Mouse (Mus musculus) central nervous system, embryonic 11.5 days (tissue): ENCODE results near the gene Ap3b2. TPM values are rescaled to one million over a fixed set of nuclear protein-coding genes. Genes with fewer than 3 reads are reported as not detected.

Experiments
- polyA plus RNA-seq: library from polyadenylated mRNA; depleted of rRNA; stranded (reverse); fragments of >200 nt; gene quantifications from 2 replicates; pipeline ENCODE4 v1.2.3, GENCODE M21; 2012; rRNA removed

Gene Ap3b2
- polyA plus RNA-seq, result 28.8 and 35.1 TPM in 2 replicates

GRCm38 (mm10) chr7:81493331-81494021 lies at the start of gene Ap3b2:
Gene Ap3b2, minus strand, starts transcription at chr7:81493925.

DNA sequence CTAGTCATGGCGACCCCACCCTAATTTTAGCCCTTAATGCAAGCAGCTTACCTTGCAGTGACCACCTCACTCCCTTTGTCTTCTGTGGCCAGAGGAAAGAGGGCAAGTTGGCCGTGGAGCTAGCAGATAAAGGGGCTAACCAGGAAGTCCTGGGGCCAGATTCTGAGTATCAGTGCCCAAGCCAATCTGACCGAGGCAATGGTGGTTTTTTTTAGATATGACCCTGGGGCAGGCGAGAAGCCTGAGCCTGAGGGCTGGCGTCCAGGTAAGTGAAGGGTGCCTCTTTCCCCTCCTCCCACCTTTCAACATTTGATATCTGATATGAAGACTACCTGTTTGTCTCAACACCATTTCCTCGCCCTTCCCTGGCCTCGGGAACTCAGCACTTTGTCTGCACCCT lies 4.5 kb upstream of the Ap3b2 start, which contains the start of gene BC048679:
TSS of gene BC048679 (minus strand) at position 101 of the 400 bp plus-strand sequence.

GRCm38 (mm10) chr7:81455155-81455651 lies 38.5 kb downstream of the Ap3b2 start, which contains the start of gene Cpeb1:
Gene Cpeb1, minus strand, starts transcription at chr7:81455465.

Other genes with a start within 250 kb of the Ap3b2 start
- 1,462 and 2,852 TPM in 2 replicates for gene Rps17, start 148.7 kb downstream of the Ap3b2 start, polyA plus RNA-seq
- 1.5 and 2.3 TPM in 2 replicates for gene Cpeb1, start 38.5 kb downstream of the Ap3b2 start, polyA plus RNA-seq
- 0.21 TPM in 1 of 2 replicates, not detected in the other for gene BC048679, start 4.4 kb upstream of the Ap3b2 start, polyA plus RNA-seq
- 0.55 and 0.73 TPM in 2 replicates for gene Fsd2, start 73.0 kb upstream of the Ap3b2 start, polyA plus RNA-seq
- gene Whamm, start 77.3 kb upstream of the Ap3b2 start, polyA plus RNA-seq, result 8.6 and 13.1 TPM in 2 replicates
- 18.8 and 20.1 TPM in 2 replicates for gene Homer2, start 213.6 kb upstream of the Ap3b2 start, polyA plus RNA-seq